Mouse (Mus musculus) midbrain, embryonic 16.5 days (tissue): ENCODE results near the gene Slfn9. TPM values are rescaled to one million over a fixed set of nuclear protein-coding genes. Genes with fewer than 3 reads are reported as not detected.

ENCODE experiments used
- ATAC-seq: fragments of 200-750 bp; cut with Nextera tagmentation; 2 replicates; pipeline ENCODE4 v1.8.0; 2017; ENCODE audit warnings: moderate TSS enrichment
- H3K27ac ChIP-seq: fragments of 300-500 bp; sonication (generic); 2 replicates; pipeline ENCODE4 v1.5.1; 2014; ENCODE audit warnings: mild to moderate bottlenecking, low read length, mixed read lengths
- H3K27me3 ChIP-seq: fragments of 300-500 bp; sonication (generic); 2 replicates; pipeline ENCODE4 v1.6.1; 2014; ENCODE audit warnings: low read depth, low read length, mixed read lengths; ENCODE audit not compliant: control insufficient read depth, insufficient read depth
- H3K36me3 ChIP-seq: fragments of 300-500 bp; sonication (generic); 2 replicates; pipeline ENCODE4 v1.6.1; 2014; ENCODE audit warnings: mild to moderate bottlenecking, low read length, moderate library complexity, mixed read lengths; ENCODE audit not compliant: control insufficient read depth, insufficient read depth
- H3K4me1 ChIP-seq: fragments of 300-500 bp; sonication (generic); 2 replicates; pipeline ENCODE4 v1.6.1; 2014; ENCODE audit warnings: mild to moderate bottlenecking, low read length, mixed read lengths; ENCODE audit not compliant: control insufficient read depth, insufficient read depth
- H3K4me2 ChIP-seq: fragments of 300-500 bp; sonication (generic); 2 replicates; pipeline ENCODE4 v1.6.1; 2014; ENCODE audit warnings: mild to moderate bottlenecking, low read length, mixed read lengths
- H3K4me3 ChIP-seq: fragments of 300-500 bp; sonication (generic); 2 replicates; pipeline ENCODE4 v1.5.1; 2014; ENCODE audit warnings: low read depth, mild to moderate bottlenecking, low read length, moderate library complexity, mixed read lengths
- H3K9ac ChIP-seq: fragments of 300-500 bp; sonication (generic); 2 replicates; pipeline ENCODE4 v1.6.1; 2014; ENCODE audit warnings: low read depth, low read length, mixed read lengths
- H3K9me3 ChIP-seq: fragments of 300-500 bp; sonication (generic); replicated peaks from 2 replicates; pipeline ENCODE4 v1.6.1; 2014; ENCODE audit warnings: mild to moderate bottlenecking, low read length, mixed read lengths; ENCODE audit not compliant: control insufficient read depth, poor library complexity, severe bottlenecking
- WGBS: fragments of 180-500 bp; shearing (Covaris S2); extraction: QIAGEN DNeasy Blood & Tissue Kit; methylation state at CpG from one replicate; pipeline ENCODE4 v1.1.7; 2014; 5-methylcytosine and 5-hydroxymethylcytosine counted together
- microRNA-seq: library from miRNA; unstranded; fragments of <30 nt; microRNA quantifications from one replicate; pipeline ENCODE4, GENCODE M21; 2017
- polyA plus RNA-seq: library from polyadenylated mRNA; unstranded; fragments of >200 nt; fragmentation: Nextera tagmentation; extraction: Ambion mirVana; gene quantifications from 2 replicates; pipeline ENCODE4 v1.2.1, GENCODE M21; 2015

The Slfn9 gene
- polyA plus RNA-seq, 1 experiment from 2014 or later: 1.7 TPM

GRCm38 (mm10) chr11:82928897-82929632 lies 62.6 kb downstream of the Slfn9 start:
- H3K9ac ChIP-seq: no peak overlapping the region
- H3K36me3 ChIP-seq: no peaks in the 10 kb centered on the region
- H3K4me2 ChIP-seq: no peak overlapping the region
- H3K9me3 ChIP-seq: no peaks in the 10 kb centered on the region
- H3K4me1 ChIP-seq: peaks cover 12% of the 10 kb centered on the region
- 33% methylated on average over 20 of the region's 20 CpGs for WGBS
- no peak for ATAC-seq
- H3K27ac ChIP-seq: no peak overlapping the region
- peaks cover 26% of the 10 kb centered on the region for H3K27me3 ChIP-seq
- no peak overlapping the region for H3K4me3 ChIP-seq

Small RNAs within 50 kb of the gene (microRNA-seq; reads per million reads assigned to microRNA genes)
- gene Gm27598 (not detected), gene Mir7679 (not detected)

Other genes with a start within 250 kb of the Slfn9 start
- 0.25 and 0.46 TPM in 2 replicates for gene Cct6b, start 227.5 kb downstream of the Slfn9 start, polyA plus RNA-seq
- 26.6 and 29.6 TPM in 2 replicates for gene Zfp830, start 227.5 kb downstream of the Slfn9 start, polyA plus RNA-seq
- gene Lig3, start 210.7 kb downstream of the Slfn9 start, polyA plus RNA-seq: 25.6 and 28.5 TPM in 2 replicates
- 3.9 and 4.2 TPM in 2 replicates for gene Rffl, start 120.6 kb downstream of the Slfn9 start, polyA plus RNA-seq
- 13.6 and 13.7 TPM in 2 replicates for gene Rad51d, start 101.2 kb downstream of the Slfn9 start, polyA plus RNA-seq
- 1.0 and 1.1 TPM in 2 replicates for gene Fndc8, start 99.7 kb downstream of the Slfn9 start, polyA plus RNA-seq
- 35.7 and 36.8 TPM in 2 replicates for gene Nle1, start 83.4 kb downstream of the Slfn9 start, polyA plus RNA-seq
- 0.78 and 1.5 TPM in 2 replicates for gene Unc45b, start 81.3 kb downstream of the Slfn9 start, polyA plus RNA-seq
- gene Slfn5, start 40.5 kb downstream of the Slfn9 start, polyA plus RNA-seq: 1.4 and 1.6 TPM in 2 replicates
- 0.09 and 0.14 TPM in 2 replicates for gene Slfn8, start 29.0 kb upstream of the Slfn9 start, polyA plus RNA-seq
- 0.61 and 1.1 TPM in 2 replicates for gene Slfn2, start 73.3 kb upstream of the Slfn9 start, polyA plus RNA-seq
- gene Slfn1, start 125.0 kb upstream of the Slfn9 start, polyA plus RNA-seq: not detected in 2 replicates
- gene Slfn4, start 183.4 kb upstream of the Slfn9 start, polyA plus RNA-seq: 0.14 TPM in 1 of 2 replicates, not detected in the other
- gene Slfn3, start 199.5 kb upstream of the Slfn9 start, polyA plus RNA-seq: 0.14 TPM in 1 of 2 replicates, not detected in the other